Comparison of ENCODE assay signal across 8 mouse cellular contexts in the genomic region with DNA sequence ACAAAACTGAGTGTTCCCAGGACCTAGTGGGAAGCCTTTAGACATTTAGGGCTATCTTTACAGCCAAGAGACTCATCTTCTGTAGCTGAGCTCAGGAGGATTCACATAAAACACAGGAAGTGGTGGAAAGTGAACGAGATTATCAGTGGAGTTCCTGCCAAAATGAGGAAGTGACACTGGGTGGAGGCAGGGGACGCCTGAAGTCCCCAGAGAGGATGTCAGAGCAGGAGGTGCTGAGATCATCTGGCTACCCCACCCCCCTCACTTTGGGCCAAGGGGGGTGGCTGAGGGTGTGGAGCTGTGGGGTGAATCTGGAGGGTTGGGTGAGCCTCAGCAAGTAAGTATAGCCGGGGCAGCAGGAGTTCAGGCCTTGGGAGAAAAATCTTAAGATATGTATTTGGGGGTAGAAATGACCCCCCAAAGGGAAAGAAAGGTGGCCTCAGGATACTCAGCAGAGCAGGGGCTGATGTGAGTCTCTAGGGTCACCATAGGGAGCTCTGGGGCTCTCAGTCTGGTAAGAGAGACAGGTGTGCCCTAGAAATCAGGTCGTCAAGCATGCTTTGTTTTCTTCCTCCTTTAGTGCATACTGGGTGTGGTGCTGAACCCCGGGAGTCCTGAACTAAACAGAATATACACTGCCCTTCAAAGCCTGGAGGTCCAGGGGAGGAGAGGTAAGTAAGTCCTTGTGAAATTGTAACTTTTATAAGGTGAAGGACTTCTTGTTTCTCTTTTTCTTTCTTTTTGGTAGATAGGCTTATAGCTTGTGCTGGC. TPM values are rescaled to one million over a fixed set of nuclear protein-coding genes. Genes with fewer than 3 reads are reported as not detected.
DNase-seq lines count a peak whose midpoint lies in the region; ATAC-seq and TF ChIP-seq lines count a peak whose summit lies in the region.

No protein-coding gene starts in this region.

- DNase-seq in layer of hippocampus, adult 9-11 months: peak; percentile 55
- DNase-seq in layer of hippocampus, adult 11-12 months (ENCODE audit: low spot score): no peak
- DNase-seq in lung, postnatal 10 days: peak; percentile 77
- peak; percentile 72 for DNase-seq in thymus, adult 2 months
- DNase-seq in cerebellum, adult 11-12 months: no peak
- no peak for DNase-seq in cerebellum, adult 2 months
- no peak for DNase-seq in frontal cortex, postnatal 25 days (ENCODE audit: low spot score in 2 of 2)

- TF ChIP-seq CTCF in thymus, adult 2 months (IDR thresholded peaks at IDR 0.05; ENCODE audit: borderline replicate concordance, control insufficient read depth, extremely low read depth, insufficient read depth, low read length, poor library complexity): no peak
- TF ChIP-seq CTCF in cerebellum, adult 2 months (IDR thresholded peaks at IDR 0.05; ENCODE audit: borderline replicate concordance, insufficient read depth, low read depth, low read length): no peak

- H3K4me3 ChIP-seq in heart, embryonic 15.5 days: no peak overlapping the region
- no peak overlapping the region for H3K4me3 ChIP-seq in thymus, adult 2 months (ENCODE audit: control insufficient read depth, insufficient read depth, low read length)
- no peak overlapping the region for H3K4me3 ChIP-seq in cerebellum, adult 2 months (replicated peaks; ENCODE audit: insufficient read depth, low read depth, low read length)

- no peaks in the 10 kb centered on the region for H3K9me3 ChIP-seq in heart, embryonic 15.5 days (replicated peaks)

- H3K27me3 ChIP-seq in heart, embryonic 15.5 days: no peaks in the 10 kb centered on the region
- H3K27me3 ChIP-seq in thymus, adult 2 months (ENCODE audit: control insufficient read depth, insufficient read depth, low read length): no peaks in the 10 kb centered on the region
- H3K27me3 ChIP-seq in cerebellum, adult 2 months (ENCODE audit: control insufficient read depth, insufficient read depth, low read length): no peaks in the 10 kb centered on the region

- WGBS in heart, embryonic 15.5 days: 27% methylated on average over 5 of the region's 5 CpGs
- 4% methylated on average over 5 of the region's 5 CpGs for WGBS in thymus, adult 2 months
- WGBS in cerebellum, adult 2 months: 68% methylated on average over 5 of the region's 5 CpGs

- H3K4me1 ChIP-seq in heart, embryonic 15.5 days (replicated peaks): peaks cover 36% of the 10 kb centered on the region
- H3K4me1 ChIP-seq in thymus, adult 2 months (replicated peaks; ENCODE audit: control insufficient read depth, insufficient read depth, low read length): peaks cover 21% of the 10 kb centered on the region
- no peaks in the 10 kb centered on the region for H3K4me1 ChIP-seq in cerebellum, adult 2 months (ENCODE audit: control insufficient read depth, insufficient read depth, low read length)

- ATAC-seq in heart, embryonic 15.5 days (replicated peaks; ENCODE audit: insufficient number of reproducible peaks, insufficient read depth, low FRiP score, low read depth): peak; percentile 40; the same call in 1 of the 2 replicates

- no peaks in the 10 kb centered on the region for H3K36me3 ChIP-seq in heart, embryonic 15.5 days
- no peaks in the 10 kb centered on the region for H3K36me3 ChIP-seq in thymus, adult 2 months (ENCODE audit: control insufficient read depth, insufficient read depth, low read length)

- no peak overlapping the region for H3K4me2 ChIP-seq in heart, embryonic 15.5 days

- TF ChIP-seq POLR2A in thymus, adult 2 months (IDR thresholded peaks at IDR 0.05; ENCODE audit: control insufficient read depth, extremely low read depth, insufficient read depth, low read length, poor library complexity): no peak
- TF ChIP-seq POLR2A in cerebellum, adult 2 months (IDR thresholded peaks at IDR 0.05; ENCODE audit: borderline replicate concordance, insufficient read depth, low read length): no peak

- peak overlapping the region; percentile 57 for H3K27ac ChIP-seq in heart, embryonic 15.5 days
- peak overlapping the region; percentile 87 for H3K27ac ChIP-seq in thymus, adult 2 months (ENCODE audit: control insufficient read depth, insufficient read depth, low read length)
- no peak overlapping the region for H3K27ac ChIP-seq in cerebellum, adult 2 months (ENCODE audit: insufficient read depth, low read length)

- no peak overlapping the region for H3K9ac ChIP-seq in heart, embryonic 15.5 days

RNA-seq across cellular contexts. Expression of a gene that starts 26.0 kb away (rescaled TPM):
- polyA plus RNA-seq in heart, embryonic 15.5 days (2015; fragmentation: Nextera tagmentation; extraction: Ambion mirVana): 3.0 and 3.7 TPM in 2 replicates
- polyA plus RNA-seq in thymus, adult 2 months (2012; rRNA removed): 5.6 and 5.7 TPM in 2 replicates
- 2.9 and 3.3 TPM in 2 replicates for polyA plus RNA-seq in cerebellum, adult 2 months (2012; rRNA removed)

RNA-seq across cellular contexts. Expression of a gene that starts 43.5 kb away (rescaled TPM):
- 0.33 and 0.68 TPM in 2 replicates for polyA plus RNA-seq in heart, embryonic 15.5 days (2015; fragmentation: Nextera tagmentation; extraction: Ambion mirVana)
- polyA plus RNA-seq in thymus, adult 2 months (2012; rRNA removed): 5.5 and 6.6 TPM in 2 replicates
- polyA plus RNA-seq in cerebellum, adult 2 months (2012; rRNA removed): 25.1 and 29.6 TPM in 2 replicates

RNA-seq across cellular contexts. Expression of a gene that starts 49.2 kb away (rescaled TPM):
- polyA plus RNA-seq in heart, embryonic 15.5 days (2015; fragmentation: Nextera tagmentation; extraction: Ambion mirVana): 12.9 and 18.8 TPM in 2 replicates
- polyA plus RNA-seq in thymus, adult 2 months (2012; rRNA removed): 4.1 and 5.3 TPM in 2 replicates
- polyA plus RNA-seq in cerebellum, adult 2 months (2012; rRNA removed): 150 and 157 TPM in 2 replicates

Comparison
In these comparisons a context has a peak if more than half of its experiments do, and no peak if none do; other contexts are left out.
1. DNase-seq: peak in layer of hippocampus, adult 9-11 months (single experiment), lung, postnatal 10 days (single experiment) and thymus, adult 2 months (single experiment); none in layer of hippocampus, adult 11-12 months (single experiment), cerebellum, adult 11-12 months (single experiment), cerebellum, adult 2 months (0 of 2) and frontal cortex, postnatal 25 days (0 of 2).